Mouse (Mus musculus) erythroblast, embryonic 14.5 days (primary cell): ENCODE results near the gene Foxp1.

ENCODE experiments used
- GATA1 ChIP-seq: IDR thresholded peaks from 2 replicates; pipeline ENCODE4 v1.6.1; 2012; ENCODE audit warnings: low read length, inconsistent platforms, mixed read lengths
- TAL1 ChIP-seq: IDR thresholded peaks from 3 replicates; pipeline ENCODE4 v1.6.1; 2012; ENCODE audit warnings: low read length, inconsistent platforms, mixed read lengths

GRCm38 (mm10) chr6:99193697-99194096 is 328.8 kb downstream of the Foxp1 start:
- TF ChIP-seq GATA1 (no peak), TAL1 (no peak)
